Mouse (Mus musculus): ENCODE data around the gene Rere. TPM values are rescaled to one million over a fixed set of nuclear protein-coding genes. Genes with fewer than 3 reads are reported as not detected.

The Rere gene
- total and polyA plus RNA-seq, 3 experiments: 3.1 to 36.5 (median 8.7) TPM

DNA sequence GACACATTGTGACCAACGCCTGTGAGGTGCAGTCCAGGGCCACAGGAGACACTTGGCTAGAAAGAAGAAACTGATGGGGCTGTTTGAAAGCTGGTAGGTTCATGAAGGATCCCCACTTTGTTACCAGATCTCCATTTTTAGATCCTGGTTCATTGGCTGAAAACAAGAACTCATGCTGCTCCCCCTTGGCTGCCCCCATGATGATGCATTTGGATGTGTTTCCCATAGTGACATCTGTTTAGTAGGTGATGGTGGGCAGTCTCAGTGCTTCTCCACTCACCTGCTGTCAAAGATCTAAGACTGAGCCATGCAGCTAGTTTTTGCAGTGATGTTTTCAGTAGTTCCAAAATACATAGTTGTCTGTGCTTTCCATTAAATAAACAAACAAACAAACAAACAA is 247.0 kb downstream of the Rere start:
- Histone ChIP-seq H3K4me1 (ENCODE audit: control insufficient read depth in 1 of 2, insufficient read depth in 2 of 2) (peaks cover 0 to 14% of the 10 kb centered on the region in 2 experiments; a peak in 2 of 4 replicates), H3K4me2 (ENCODE audit: insufficient read depth, low read depth, poor library complexity, severe bottlenecking) (no peak overlapping the region), H3K27ac (ENCODE audit: insufficient read depth, low read depth) (no peak overlapping the region), H3K36me3 (replicated peaks in 1 of 2; ENCODE audit: control insufficient read depth in 1 of 2, insufficient read depth in 1 of 2, low read length in 1 of 2) (peaks cover 6 to 63% of the 10 kb centered on the region in 2 experiments), H3K79me2 (replicated peaks; ENCODE audit: control insufficient read depth, extremely low read depth, insufficient read depth, poor library complexity, severe bottlenecking) (no peaks in the 10 kb centered on the region), H3K27me3 (replicated peaks) (no peaks in the 10 kb centered on the region), H3K4me3 (replicated peaks in 1 of 3; ENCODE audit: low read depth in 2 of 3, low read length in 2 of 3, poor library complexity in 1 of 3) (no peak overlapping the region), H3K9ac (ENCODE audit: insufficient read depth, low read depth) (no peak overlapping the region), H3K9me3 (replicated peaks; ENCODE audit: low read length) (no peaks in the 10 kb centered on the region)
- no peak for DNase-seq (ENCODE audit: extremely low read depth)
- in situ Hi-C loops (cut with MboI; ENCODE audit: low pct_ligation_motif_present, low pct_unique_long_range_greater_than_20kb, low sequenced_read_pairs) (no loop called here), dilution Hi-C loops (cut with MboI; ENCODE audit: extremely low pct_ligation_motif_present, extremely low pct_unique_long_range_greater_than_20kb, low sequenced_read_pairs) (no loop called here)
- TF ChIP-seq ELF1 (IDR thresholded peaks at IDR 0.05; ENCODE audit: low read depth, low read length) (no peak), POLR2AphosphoS2 (IDR thresholded peaks at IDR 0.05; ENCODE audit: low read depth, low read length) (no peak), HCFC1 (IDR thresholded peaks at IDR 0.05; ENCODE audit: low read depth, low read length) (no peak), USF1 (IDR thresholded peaks at IDR 0.05; ENCODE audit: low read depth, low read length) (no peak), NRF1 (IDR thresholded peaks at IDR 0.05; ENCODE audit: low read depth, low read length) (no peak), POLR2A (IDR thresholded peaks at IDR 0.05; ENCODE audit: low read depth, low read length) (no peak)

DNA sequence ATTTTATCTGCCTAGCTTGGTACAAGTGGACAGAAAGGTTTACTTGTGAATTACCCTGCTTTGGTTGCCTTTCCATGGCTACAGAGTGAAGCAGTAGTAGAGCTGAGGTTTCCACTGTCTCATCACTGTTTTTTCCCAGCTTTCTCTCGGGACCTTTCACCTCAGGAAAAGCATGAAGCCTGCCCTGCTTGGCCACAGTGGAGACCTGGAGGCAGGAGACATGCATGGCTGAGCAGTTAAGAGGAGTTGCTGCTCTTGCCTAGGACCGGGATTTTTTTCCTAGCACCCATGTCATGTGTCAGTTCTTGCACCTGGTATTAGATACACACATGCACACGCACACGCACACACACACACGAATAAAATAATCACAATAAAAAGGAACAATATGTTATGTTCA is 247.4 kb downstream of the Rere start:
- in situ Hi-C loops (cut with MboI; ENCODE audit: low pct_ligation_motif_present, low pct_unique_long_range_greater_than_20kb, low sequenced_read_pairs): no loop called here
- no peaks in the 10 kb centered on the region for H3K27me3 ChIP-seq (replicated peaks)
- no peak overlapping the region for H3K27ac ChIP-seq (ENCODE audit: insufficient read depth, low read depth)
- TF ChIP-seq JUN (IDR thresholded peaks at IDR 0.05; ENCODE audit: insufficient read depth, low read depth, low read length): no peak
- no peak for TF ChIP-seq USF1 (IDR thresholded peaks at IDR 0.05; ENCODE audit: low read depth, low read length)
- TF ChIP-seq ZNF384 (IDR thresholded peaks at IDR 0.05; ENCODE audit: low read depth, low read length): no peak
- no peak for TF ChIP-seq TBP (conservative IDR thresholded peaks at IDR 0.05; ENCODE audit: low read depth, low read length)
- no peak for TF ChIP-seq POLR2A (IDR thresholded peaks at IDR 0.05; ENCODE audit: low read depth, low read length)
- H3K4me2 ChIP-seq (ENCODE audit: insufficient read depth, low read depth, poor library complexity, severe bottlenecking): no peak overlapping the region
- H3K79me2 ChIP-seq (replicated peaks; ENCODE audit: control insufficient read depth, extremely low read depth, insufficient read depth, poor library complexity, severe bottlenecking): no peaks in the 10 kb centered on the region
- H3K9me3 ChIP-seq (replicated peaks; ENCODE audit: low read length): no peaks in the 10 kb centered on the region
- DNase-seq (ENCODE audit: extremely low read depth): no peak
- no peak overlapping the region for H3K9ac ChIP-seq (ENCODE audit: insufficient read depth, low read depth)
- H3K36me3 ChIP-seq (replicated peaks in 1 of 2; ENCODE audit: control insufficient read depth in 1 of 2, insufficient read depth in 1 of 2, low read length in 1 of 2): peaks cover 6 to 60% of the 10 kb centered on the region in 2 experiments
- dilution Hi-C loops (cut with MboI; ENCODE audit: extremely low pct_ligation_motif_present, extremely low pct_unique_long_range_greater_than_20kb, low sequenced_read_pairs): no loop called here
- H3K4me3 ChIP-seq (replicated peaks in 1 of 3; ENCODE audit: low read depth in 2 of 3, low read length in 2 of 3, poor library complexity in 1 of 3): no peak overlapping the region
- H3K4me1 ChIP-seq (ENCODE audit: control insufficient read depth in 1 of 2, insufficient read depth in 2 of 2): peaks cover 0 to 10% of the 10 kb centered on the region in 2 experiments; a peak in 2 of 4 replicates

DNA sequence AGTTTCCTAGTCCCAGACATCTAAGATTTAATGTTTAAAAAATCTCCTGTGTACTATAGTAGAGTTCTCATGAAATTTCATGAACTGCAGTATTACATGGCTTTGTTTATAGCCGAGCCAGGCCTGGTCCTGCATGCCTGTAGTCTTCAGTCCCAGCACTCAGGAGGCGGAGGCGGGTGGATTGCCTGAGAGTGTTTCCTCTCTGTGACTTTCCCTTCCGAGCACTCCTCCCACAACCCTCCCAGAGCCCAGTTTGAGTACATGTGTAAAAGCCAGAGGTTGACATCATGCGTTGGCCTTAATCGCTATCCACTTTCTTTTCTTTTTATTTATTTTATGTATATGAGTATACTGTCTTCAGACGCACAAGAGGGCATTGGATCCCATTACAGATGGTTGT is 250.4 kb downstream of the Rere start:
- Histone ChIP-seq H3K79me2 (replicated peaks; ENCODE audit: control insufficient read depth, extremely low read depth, insufficient read depth, poor library complexity, severe bottlenecking) (no peaks in the 10 kb centered on the region), H3K27me3 (replicated peaks) (no peaks in the 10 kb centered on the region), H3K4me3 (replicated peaks in 1 of 3; ENCODE audit: low read depth in 2 of 3, low read length in 2 of 3, poor library complexity in 1 of 3) (no peak overlapping the region), H3K9me3 (replicated peaks; ENCODE audit: low read length) (no peaks in the 10 kb centered on the region), H3K4me2 (ENCODE audit: insufficient read depth, low read depth, poor library complexity, severe bottlenecking) (no peak overlapping the region), H3K36me3 (replicated peaks in 1 of 2; ENCODE audit: control insufficient read depth in 1 of 2, insufficient read depth in 1 of 2, low read length in 1 of 2) (peaks cover 18 to 70% of the 10 kb centered on the region in 2 experiments), H3K9ac (ENCODE audit: insufficient read depth, low read depth) (no peak overlapping the region), H3K4me1 (ENCODE audit: control insufficient read depth in 1 of 2, insufficient read depth in 2 of 2) (peaks cover 0 to 10% of the 10 kb centered on the region in 2 experiments; a peak in 2 of 4 replicates), H3K27ac (ENCODE audit: insufficient read depth, low read depth) (no peak overlapping the region)
- no peak for DNase-seq (ENCODE audit: extremely low read depth)
- dilution Hi-C loops (cut with MboI; ENCODE audit: extremely low pct_ligation_motif_present, extremely low pct_unique_long_range_greater_than_20kb, low sequenced_read_pairs): no loop called here
- TF ChIP-seq USF1 (IDR thresholded peaks at IDR 0.05; ENCODE audit: low read depth, low read length) (no peak), MAX (IDR thresholded peaks at IDR 0.05; ENCODE audit: low read length) (no peak), EP300 (IDR thresholded peaks at IDR 0.05; ENCODE audit: low read length) (no peak)
- in situ Hi-C loops (cut with MboI; ENCODE audit: low pct_ligation_motif_present, low pct_unique_long_range_greater_than_20kb, low sequenced_read_pairs): no loop called here

Data from CH12.LX (cell line).